Mouse (Mus musculus) layer of hippocampus, adult 2 months (tissue): Measurements from ENCODE around the gene Krt4. TPM values are rescaled to one million over a fixed set of nuclear protein-coding genes. Genes with fewer than 3 reads are reported as not detected.

Experiments
- DNase-seq, 2 experiments: peaks; one replicate each; pipeline ENCODE4 v3.0.0; 2022; ENCODE audit warnings: low spot score in 2 of 2
- H3K27ac ChIP-seq: fragments of 200-600 bp; 2 replicates; pipeline ENCODE4 v1.8.1; 2022
- H3K4me3 ChIP-seq: fragments of 200-600 bp; 2 replicates; pipeline ENCODE4 v1.8.1; 2022; ENCODE audit warnings: mild to moderate bottlenecking
- CTCF ChIP-seq: fragments of 200-600 bp; conservative IDR thresholded peaks from 2 replicates; pipeline ENCODE4 v1.8.1; 2022; ENCODE audit warnings: antibody characterized with exemption, mild to moderate bottlenecking, moderate library complexity
- long read RNA-seq, 2 experiments: library from polyadenylated mRNA; stranded (forward); transcript quantifications; one replicate each; pipeline ENCODE4 v2.0.0; 2021; ENCODE audit warnings: borderline mapping rate in 2 of 2
- total RNA-seq, 2 experiments: library from RNA; stranded (reverse); gene quantifications; 2 replicates each; pipeline ENCODE4 v1.2.3; 2021

Gene Krt4
- not detected for total RNA-seq
- long read RNA-seq, experiment 1 = 0 reads
- long read RNA-seq, experiment 2 = 0 reads

DNA sequence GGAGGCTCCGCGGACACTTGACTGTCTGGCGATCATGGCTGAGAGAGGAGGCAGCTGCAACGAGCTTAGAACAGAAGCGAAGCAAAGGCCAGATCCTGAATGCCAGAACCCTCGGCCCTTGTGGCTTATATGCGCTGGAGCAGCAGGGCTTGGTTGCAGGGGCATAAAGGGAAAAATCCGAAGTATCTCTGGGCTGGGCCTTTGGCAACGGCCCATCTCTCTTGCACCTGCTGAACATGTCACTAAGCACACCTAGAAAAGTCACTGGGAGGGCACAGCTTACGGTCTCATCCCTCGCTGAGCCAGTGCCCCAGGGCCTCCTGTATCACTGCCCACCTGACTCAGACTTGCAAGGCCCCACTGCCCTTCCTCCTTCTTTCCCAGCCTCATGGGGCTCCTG, at the start of gene Krt4:
TSS of gene Krt4 (minus strand) at position 101 of the 400 bp plus-strand sequence.
- no peak within 1 kb of the TSS for H3K27ac ChIP-seq
- TF ChIP-seq CTCF = no peak
- H3K4me3 ChIP-seq = no peak within 1 kb of the TSS
- no peak for DNase-seq

DNA sequence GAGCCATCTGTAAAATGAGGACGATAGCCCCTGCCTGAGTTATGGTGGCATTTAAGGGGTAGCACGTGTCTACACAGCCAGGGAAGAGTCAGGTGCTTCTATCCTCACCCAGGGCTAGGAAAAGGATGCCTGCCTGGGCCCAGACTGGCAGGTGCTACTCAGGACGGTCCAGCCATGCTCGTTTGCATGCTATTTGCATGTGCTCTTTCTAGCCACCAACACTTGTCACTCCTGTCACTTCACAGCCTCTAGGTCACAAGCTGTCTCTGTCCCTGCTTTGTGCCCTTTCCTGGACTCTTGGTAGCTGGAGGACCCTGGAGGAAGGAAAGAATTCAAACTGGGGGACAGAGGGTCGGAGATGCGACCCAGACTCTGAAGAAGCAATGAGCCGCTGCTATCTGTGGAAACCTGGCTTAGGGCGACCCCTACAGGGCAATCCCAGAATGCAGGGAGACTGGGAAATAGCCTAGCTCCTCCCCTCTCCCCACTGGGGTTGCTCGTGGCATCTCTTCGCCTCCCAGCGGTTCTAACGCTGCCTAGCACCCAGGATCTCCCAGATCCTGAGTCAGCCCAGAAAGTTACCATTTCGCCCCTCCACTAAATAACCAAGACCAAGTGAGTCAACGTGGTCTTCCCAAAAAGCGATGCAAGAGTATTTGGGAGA, 49.0 kb upstream of the Krt4 start:
- peak; percentile 100 for TF ChIP-seq CTCF
- Histone ChIP-seq H3K4me3 (no peak overlapping the region), H3K27ac (no peak overlapping the region)
- peak; percentile 93 to 100 for DNase-seq

DNA sequence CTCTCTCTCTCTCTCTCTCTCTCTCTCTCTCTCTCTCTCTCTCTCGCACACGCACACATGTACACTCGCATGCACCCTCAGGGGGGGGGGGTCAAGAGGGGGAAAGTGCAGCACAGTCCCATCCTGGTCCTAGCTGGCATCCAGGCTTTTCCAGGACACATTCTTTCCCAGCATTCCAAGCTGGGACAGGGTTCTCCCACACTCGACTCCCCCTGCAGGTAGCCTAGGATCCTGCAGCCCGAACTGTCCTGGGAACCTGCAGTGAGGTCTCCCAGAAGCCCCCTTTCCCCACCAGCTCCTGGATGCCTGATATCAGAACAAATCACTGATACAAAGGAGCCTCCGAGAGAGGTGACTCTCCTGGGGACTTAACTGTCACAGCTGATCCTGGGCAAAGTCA, 46.0 kb upstream of the Krt4 start:
- Histone ChIP-seq H3K4me3 (no peak overlapping the region), H3K27ac (no peak overlapping the region)
- peak in 1 of 2 experiments; percentile 48 for DNase-seq
- TF ChIP-seq CTCF = peak; percentile 80

DNA sequence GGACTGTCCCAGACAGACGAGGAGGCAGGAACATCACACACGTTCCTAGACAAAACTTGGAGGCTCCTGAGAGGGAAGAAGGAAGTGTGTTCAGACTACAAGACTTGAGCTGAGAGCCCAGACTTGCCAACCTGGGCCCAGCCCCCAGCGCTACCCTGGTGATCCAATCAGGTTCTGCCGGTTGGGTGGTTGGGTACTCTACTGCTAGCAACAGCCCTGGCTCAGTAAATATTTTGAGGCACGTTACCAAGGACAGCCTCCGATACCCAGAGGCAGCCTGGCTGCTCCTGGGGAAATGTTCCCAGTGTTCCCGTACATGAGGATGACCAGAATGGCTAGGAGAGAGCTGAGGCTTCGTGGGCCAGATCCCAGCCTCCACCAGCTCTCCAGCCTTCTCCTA, 42.3 kb upstream of the Krt4 start:
- no peak for TF ChIP-seq CTCF
- Histone ChIP-seq H3K27ac (no peak overlapping the region), H3K4me3 (no peak overlapping the region)
- DNase-seq = no peak

DNA sequence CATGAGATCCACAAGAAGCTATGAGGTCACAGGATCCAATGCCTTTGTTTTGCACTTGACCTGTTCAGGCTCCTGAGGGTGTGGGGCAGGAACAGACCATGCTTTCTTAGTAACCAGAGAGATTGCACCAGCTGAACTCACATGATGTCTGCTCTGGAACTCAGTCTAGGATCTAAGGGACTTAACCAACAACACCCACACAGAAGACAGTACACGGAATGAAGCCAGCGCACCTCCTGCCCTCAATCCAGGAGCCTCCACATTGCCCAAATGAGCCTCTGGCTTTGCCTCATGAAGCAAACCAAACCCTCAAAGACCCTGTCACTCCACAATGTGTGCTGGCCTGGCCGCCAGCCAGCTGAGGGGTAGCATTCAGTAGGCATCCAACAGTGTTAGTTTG, 34.4 kb upstream of the Krt4 start:
- H3K27ac ChIP-seq = no peak overlapping the region
- H3K4me3 ChIP-seq = no peak overlapping the region
- DNase-seq = no peak
- no peak for TF ChIP-seq CTCF

DNA sequence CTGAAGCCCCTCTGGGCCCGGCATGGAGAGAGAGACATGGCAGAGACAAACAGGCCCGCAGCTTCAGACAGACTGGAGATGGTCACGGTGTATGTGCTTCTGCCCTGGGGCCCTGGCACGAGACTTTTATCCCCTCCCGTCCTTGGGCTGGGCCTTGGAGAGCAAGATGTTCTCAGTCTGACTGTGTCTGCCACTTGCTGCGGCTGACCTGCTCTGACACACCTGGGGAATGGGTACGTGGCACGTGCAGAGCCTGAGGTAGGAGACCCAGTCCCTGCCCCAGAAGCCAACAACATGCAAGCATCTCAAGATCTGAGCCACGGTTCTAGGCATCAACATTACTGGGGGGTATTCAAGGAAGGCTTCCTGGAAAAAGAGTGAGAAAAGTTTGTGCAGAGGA, 29.7 kb upstream of the Krt4 start, which contains the start of gene Krt78:
TSS of gene Krt78 (minus strand) at position 101 of the 400 bp plus-strand sequence.
- no peak for TF ChIP-seq CTCF
- H3K4me3 ChIP-seq = no peak within 1 kb of the TSS
- no peak for DNase-seq
- no peak within 1 kb of the TSS for H3K27ac ChIP-seq

DNA sequence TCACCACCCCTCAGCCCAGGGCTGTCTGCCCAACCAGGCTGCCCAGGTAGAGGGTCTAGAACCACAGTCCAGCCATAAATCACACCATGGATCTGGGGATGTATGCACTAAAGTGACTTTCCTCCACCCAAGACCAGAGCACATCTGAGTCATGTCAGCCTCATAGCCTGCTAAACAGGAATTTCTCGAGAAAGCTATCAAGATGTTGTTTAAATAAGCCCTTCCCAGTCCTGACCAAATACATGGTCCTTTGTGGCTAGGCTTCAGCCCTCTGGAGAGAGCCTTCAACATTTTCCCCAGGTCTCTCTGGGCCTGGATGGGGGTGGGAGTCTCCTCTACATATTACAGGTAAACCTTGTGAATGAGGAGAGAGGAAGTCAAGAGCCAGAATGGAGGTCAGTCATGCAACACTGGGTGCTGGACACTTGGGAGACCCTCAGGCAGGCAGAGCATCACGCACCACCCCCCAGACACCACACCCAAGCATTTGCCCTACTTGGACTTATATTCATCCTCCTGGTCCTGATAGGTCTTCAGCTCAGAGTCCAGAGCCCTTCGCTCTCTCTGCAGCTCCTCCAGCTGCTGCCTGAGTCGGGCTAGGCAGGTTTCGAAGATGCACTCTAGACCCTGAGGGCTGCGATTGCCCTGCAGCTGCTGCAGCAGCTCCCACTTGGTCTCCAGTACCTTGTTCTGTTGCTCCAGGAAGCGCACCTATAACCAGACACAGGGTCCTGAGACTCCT, 28.4 kb upstream of the Krt4 start:
- Histone ChIP-seq H3K4me3 (no peak overlapping the region), H3K27ac (no peak overlapping the region)
- DNase-seq = no peak
- no peak for TF ChIP-seq CTCF

DNA sequence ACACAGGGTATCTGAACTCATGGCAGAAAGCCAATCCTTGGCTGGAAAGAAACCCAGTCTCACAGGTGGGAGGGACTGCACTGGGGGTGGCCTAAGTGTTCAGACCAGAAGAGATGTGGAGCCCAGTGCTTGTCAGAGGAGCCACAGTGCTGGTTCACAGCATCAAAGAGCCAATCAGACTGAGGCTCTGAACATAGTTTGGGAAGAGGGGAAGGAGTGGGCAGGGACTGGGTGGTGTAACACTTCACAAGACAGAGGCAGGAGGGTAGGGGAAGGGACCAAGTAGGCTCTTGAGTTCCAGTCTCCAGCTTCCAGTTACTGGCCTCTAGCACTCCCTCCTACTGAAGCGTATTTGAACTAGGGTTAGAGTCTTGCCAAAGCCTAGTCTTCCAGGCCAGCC, 20.9 kb upstream of the Krt4 start:
- Histone ChIP-seq H3K4me3 (no peak overlapping the region), H3K27ac (no peak overlapping the region)
- no peak for TF ChIP-seq CTCF
- DNase-seq = no peak

DNA sequence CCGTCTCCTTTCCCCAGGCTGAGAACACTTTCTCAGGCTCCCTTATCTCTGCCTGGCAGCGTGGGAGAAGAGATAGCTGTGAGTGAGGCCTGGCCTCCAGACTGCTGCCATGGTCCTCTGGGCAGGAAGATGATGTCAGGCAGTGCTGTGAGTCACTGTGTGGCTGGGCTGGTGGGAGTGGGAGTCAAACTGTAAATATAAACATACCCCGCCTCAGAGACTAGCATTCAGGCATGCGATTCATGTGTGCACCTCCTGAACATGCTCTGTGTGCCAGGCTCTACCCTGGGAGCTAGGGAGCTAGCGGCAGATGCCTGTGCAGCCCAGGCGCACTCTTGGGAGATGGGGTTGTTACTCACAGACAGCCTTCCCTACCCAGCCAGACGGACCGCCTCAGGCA, 17.4 kb upstream of the Krt4 start:
- no peak for TF ChIP-seq CTCF
- Histone ChIP-seq H3K4me3 (no peak overlapping the region), H3K27ac (no peak overlapping the region)
- DNase-seq = peak in 1 of 2 experiments; percentile 5

DNA sequence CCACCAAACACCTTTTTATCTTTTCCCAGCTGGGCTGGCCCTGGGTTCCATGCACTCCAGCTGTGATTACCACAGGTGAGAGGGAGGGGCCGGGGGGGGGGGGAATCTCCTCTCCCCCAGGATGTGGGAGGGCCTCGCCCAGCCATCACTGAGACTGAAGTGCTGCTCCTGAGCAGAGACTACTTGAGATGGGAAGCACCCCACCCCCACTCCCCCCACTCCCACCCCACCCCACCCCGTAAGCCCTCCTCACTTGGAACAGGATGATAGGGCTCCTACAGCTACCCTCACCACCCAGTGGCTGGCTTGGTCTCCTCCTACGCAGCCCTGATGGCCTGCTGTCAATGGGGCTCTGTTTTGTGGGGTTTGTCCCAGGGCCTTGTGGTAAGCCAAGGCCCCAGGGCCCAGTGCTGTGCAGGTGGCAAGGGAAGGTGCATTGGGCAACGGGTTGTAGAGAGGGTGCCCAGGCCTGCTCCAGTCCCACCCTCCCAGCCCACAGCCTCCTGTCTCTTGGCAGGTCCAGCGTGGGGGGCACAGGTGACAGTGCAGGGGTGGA, 15.8 kb upstream of the Krt4 start, which contains the start of gene Krt79:
TSS of gene Krt79 (minus strand) at position 51 of the 556 bp plus-strand sequence.
- TF ChIP-seq CTCF = no peak
- no peak within 1 kb of the TSS for H3K4me3 ChIP-seq
- no peak for DNase-seq
- no peak within 1 kb of the TSS for H3K27ac ChIP-seq

DNA sequence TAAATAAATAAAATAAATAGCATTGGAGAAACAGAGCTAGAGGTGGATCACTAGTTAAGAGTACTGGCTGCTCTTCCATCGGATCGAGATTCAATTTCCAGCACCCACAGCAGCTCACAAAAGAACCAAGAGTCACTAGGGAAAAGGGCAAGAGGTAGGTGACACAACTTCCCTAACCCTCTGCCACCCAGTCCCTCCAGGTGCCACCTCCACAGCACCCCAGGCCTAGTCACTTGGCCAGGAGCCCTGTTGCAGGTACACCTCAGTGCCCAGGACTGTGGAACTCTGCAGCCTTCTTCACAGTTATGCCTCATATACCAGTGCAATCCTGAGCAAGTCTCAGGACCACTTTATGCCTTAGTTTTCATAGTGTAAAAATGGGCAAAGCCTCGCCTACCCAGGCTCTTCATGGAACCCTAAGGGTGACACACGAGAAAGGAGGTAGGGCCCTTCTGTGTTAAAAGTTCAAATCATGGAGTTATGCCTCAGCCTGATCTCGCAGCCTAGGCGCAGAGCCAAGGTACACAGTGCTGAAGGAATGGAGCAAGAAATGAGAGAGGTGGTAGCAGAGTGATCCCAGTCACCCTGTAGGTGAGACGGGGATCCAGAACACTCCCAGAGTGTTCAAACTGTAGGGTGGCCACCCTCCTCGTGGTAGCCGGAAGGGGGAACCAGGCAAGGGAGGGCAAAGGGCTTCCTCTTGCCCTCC, 14.2 kb upstream of the Krt4 start:
- no peak for TF ChIP-seq CTCF
- Histone ChIP-seq H3K27ac (no peak overlapping the region), H3K4me3 (no peak overlapping the region)
- no peak for DNase-seq

DNA sequence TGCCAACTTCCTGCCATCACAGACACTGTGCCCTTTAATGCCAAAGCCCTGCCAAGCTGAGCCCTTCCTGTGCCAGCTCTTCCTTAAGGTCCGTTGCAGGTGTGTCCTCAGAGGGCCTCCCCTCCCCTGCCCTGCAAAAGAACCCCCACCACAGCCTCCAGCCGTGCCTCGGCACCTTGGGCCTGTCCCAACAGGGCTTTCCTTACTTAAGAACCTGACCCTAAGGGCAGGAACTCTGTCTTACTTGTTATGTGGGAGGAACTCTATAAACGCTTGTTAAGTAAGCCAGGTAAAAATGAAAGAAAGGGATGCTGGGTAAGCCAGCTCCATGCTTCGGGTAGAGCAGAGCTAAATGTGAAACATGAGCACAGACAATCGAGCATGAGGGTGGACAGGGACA, 8.5 kb upstream of the Krt4 start:
- no peak overlapping the region for H3K27ac ChIP-seq
- no peak for TF ChIP-seq CTCF
- no peak overlapping the region for H3K4me3 ChIP-seq
- no peak for DNase-seq

DNA sequence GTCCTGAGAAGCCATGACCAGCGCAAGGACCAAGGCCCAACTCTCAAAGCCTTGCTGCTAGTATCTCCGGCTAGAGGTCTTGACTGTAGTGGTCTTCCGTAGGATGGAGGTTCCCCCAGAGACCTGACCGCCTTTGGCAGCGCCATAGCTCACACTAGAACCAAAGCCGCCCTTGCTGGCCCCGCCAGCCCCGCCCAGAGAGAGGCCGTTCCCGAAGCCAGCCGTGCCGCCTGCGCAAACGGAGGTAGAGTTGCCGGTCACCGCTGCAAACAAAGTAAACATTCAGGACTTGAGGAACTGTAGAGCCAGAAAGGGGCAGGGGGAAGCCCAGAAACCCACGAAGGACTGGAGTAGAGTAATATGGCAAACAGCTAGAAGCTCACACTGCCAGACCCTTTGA, 5.1 kb upstream of the Krt4 start:
- no peak for DNase-seq
- Histone ChIP-seq H3K27ac (no peak overlapping the region), H3K4me3 (no peak overlapping the region)
- TF ChIP-seq CTCF = no peak
